27 mouse cellular contexts compared by ENCODE assay signal in genomic region chr12:53145516-53145915, GRCm38 (mm10).
A peak's percentile ranks its signal among the peaks of the same experiment; 100 is the strongest.
DNase-seq lines count a peak whose midpoint lies in the region; ATAC-seq and TF ChIP-seq lines count a peak whose summit lies in the region.
"Had no signal": no experiment of that assay in that cellular context is flagged by ENCODE, and none has a peak within 500 bp of the region (broad histone marks: within the 10 kb centered on the region; RNA-seq: fewer than 3 reads in every experiment).

No protein-coding gene starts in this region.

- TF ChIP-seq CTCF in brain, embryonic 14.5 days (IDR thresholded peaks at IDR 0.05; ENCODE audit: borderline replicate concordance, extremely low read depth, insufficient read depth, insufficient read length), result no peak

- TF ChIP-seq POLR2A in brain, embryonic 14.5 days (IDR thresholded peaks at IDR 0.05; ENCODE audit: borderline replicate concordance, extremely low read depth, insufficient read depth, insufficient read length, poor library complexity, severe bottlenecking), result no peak

- no peak overlapping the region for H3K9ac ChIP-seq in forebrain, embryonic 11.5 days (ENCODE audit: low read length)
- no peak overlapping the region for H3K9ac ChIP-seq in midbrain, embryonic 13.5 days (replicated peaks)
- H3K9ac ChIP-seq in midbrain, embryonic 16.5 days (ENCODE audit: low read depth, low read length), result no peak overlapping the region
- H3K9ac ChIP-seq: forebrain, postnatal 0 days; intestine, embryonic 15.5 days; limb, embryonic 15.5 days; liver, embryonic 13.5 days; stomach, embryonic 15.5 days had no signal

- H3K4me2 ChIP-seq in forebrain, embryonic 11.5 days (ENCODE audit: low read depth, low read length, severe bottlenecking), result no peak overlapping the region
- no peak overlapping the region for H3K4me2 ChIP-seq in midbrain, embryonic 13.5 days (replicated peaks)
- no peak overlapping the region for H3K4me2 ChIP-seq in midbrain, embryonic 16.5 days (ENCODE audit: low read length)
- H3K4me2 ChIP-seq: intestine, embryonic 15.5 days; limb, embryonic 15.5 days; liver, embryonic 13.5 days; stomach, embryonic 15.5 days had no signal

- H3K36me3 ChIP-seq in forebrain, embryonic 10.5 days (replicated peaks), result 0 out of 2 replicates have a peak, but pooled peaks cover 3% of the 10 kb centered on the region
- no peaks in the 10 kb centered on the region for H3K36me3 ChIP-seq in forebrain, embryonic 11.5 days (ENCODE audit: control insufficient read depth, insufficient read depth, low read length)
- peaks cover 29% of the 10 kb centered on the region for H3K36me3 ChIP-seq in midbrain, embryonic 13.5 days
- H3K36me3 ChIP-seq in midbrain, embryonic 16.5 days (ENCODE audit: control insufficient read depth, insufficient read depth, low read length), result peaks cover 9% of the 10 kb centered on the region
- H3K36me3 ChIP-seq: intestine, embryonic 15.5 days; limb, embryonic 10.5 days; limb, embryonic 15.5 days; liver, embryonic 13.5 days; stomach, embryonic 15.5 days had no signal

- 82% methylated on average over 4 of the region's 4 CpGs for WGBS in forebrain, embryonic 10.5 days
- 64% methylated on average over 4 of the region's 4 CpGs for WGBS in forebrain, embryonic 11.5 days
- 71% methylated on average over 4 of the region's 4 CpGs for WGBS in midbrain, embryonic 13.5 days
- 46% methylated on average over 4 of the region's 4 CpGs for WGBS in midbrain, embryonic 16.5 days

- ATAC-seq in forebrain, embryonic 11.5 days (replicated peaks; ENCODE audit: low FRiP score), result no peak
- no peak for ATAC-seq in midbrain, embryonic 13.5 days
- ATAC-seq in midbrain, embryonic 16.5 days, result no peak
- ATAC-seq: forebrain, postnatal 0 days; intestine, embryonic 15.5 days; lung, postnatal 0 days had no signal

- no peak for DNase-seq in forebrain, embryonic 10.5 days (ENCODE audit: extremely low spot score, low spot score)
- DNase-seq in forebrain, embryonic 11.5 days (ENCODE audit: low spot score), result no peak
- DNase-seq in brain, embryonic 14.5 days (ENCODE audit: low read depth), result peak; percentile 66
- DNase-seq in cerebellum, adult 9-10 months, result no peak
- no peak for DNase-seq in left cerebral cortex, adult 18-20 months (ENCODE audit: low spot score in 2 of 2)
- DNase-seq: adrenal gland, postnatal 14 days; B cell, adult 2 months; cerebellum, adult 11-12 months; cerebellum, postnatal 10 days; heart, postnatal 14 days; kidney, adult 8-10 months; layer of hippocampus, postnatal 36 days; liver, embryonic 13.5 days; lung, adult 18-20 months; lung, postnatal 4 days; midbrain, embryonic 14.5 days; right cerebral cortex, postnatal 25 days had no signal

- peak overlapping the region; percentile 5; the same call in 1 of the 2 replicates for H3K27ac ChIP-seq in forebrain, embryonic 10.5 days
- H3K27ac ChIP-seq in forebrain, embryonic 11.5 days (ENCODE audit: low read depth, low read length), result no peak overlapping the region
- H3K27ac ChIP-seq in midbrain, embryonic 13.5 days, result peak overlapping the region; percentile 3; the same call in 1 of the 2 replicates
- no peak overlapping the region for H3K27ac ChIP-seq in midbrain, embryonic 16.5 days (ENCODE audit: low read length)
- H3K27ac ChIP-seq: intestine, embryonic 15.5 days; kidney, postnatal 0 days; limb, embryonic 10.5 days; limb, embryonic 15.5 days; liver, embryonic 13.5 days; stomach, embryonic 15.5 days had no signal

- H3K27me3 ChIP-seq in forebrain, embryonic 10.5 days (ENCODE audit: poor library complexity, severe bottlenecking), result no peaks in the 10 kb centered on the region
- H3K27me3 ChIP-seq in forebrain, embryonic 11.5 days (ENCODE audit: control insufficient read depth, insufficient read depth, low read length), result no peaks in the 10 kb centered on the region
- H3K27me3 ChIP-seq in midbrain, embryonic 13.5 days, result no peaks in the 10 kb centered on the region
- H3K27me3 ChIP-seq in midbrain, embryonic 16.5 days (ENCODE audit: control insufficient read depth, insufficient read depth, low read depth, low read length), result no peaks in the 10 kb centered on the region
- H3K27me3 ChIP-seq: intestine, embryonic 15.5 days; limb, embryonic 15.5 days; liver, embryonic 13.5 days; megakaryocyte, embryonic 14.5 days; stomach, embryonic 15.5 days had no signal

- peaks cover 8% of the 10 kb centered on the region for H3K9me3 ChIP-seq in forebrain, embryonic 10.5 days
- H3K9me3 ChIP-seq in forebrain, embryonic 11.5 days (ENCODE audit: control insufficient read depth, low read length), result no peaks in the 10 kb centered on the region
- no peaks in the 10 kb centered on the region for H3K9me3 ChIP-seq in midbrain, embryonic 13.5 days
- H3K9me3 ChIP-seq in midbrain, embryonic 16.5 days (replicated peaks; ENCODE audit: control insufficient read depth, low read length, poor library complexity, severe bottlenecking), result no peaks in the 10 kb centered on the region
- H3K9me3 ChIP-seq: intestine, embryonic 15.5 days; limb, embryonic 10.5 days; limb, embryonic 15.5 days; liver, embryonic 13.5 days; stomach, embryonic 15.5 days had no signal

- H3K4me1 ChIP-seq in forebrain, embryonic 10.5 days, result peaks cover 13% of the 10 kb centered on the region
- no peaks in the 10 kb centered on the region for H3K4me1 ChIP-seq in forebrain, embryonic 11.5 days (replicated peaks; ENCODE audit: control insufficient read depth, insufficient read depth, low read length)
- peaks cover 30% of the 10 kb centered on the region for H3K4me1 ChIP-seq in midbrain, embryonic 13.5 days (replicated peaks)
- peaks cover 16% of the 10 kb centered on the region for H3K4me1 ChIP-seq in midbrain, embryonic 16.5 days (ENCODE audit: control insufficient read depth, insufficient read depth, low read length)
- H3K4me1 ChIP-seq: liver, embryonic 13.5 days; megakaryocyte, embryonic 14.5 days; stomach, embryonic 15.5 days had no signal

- H3K4me3 ChIP-seq in forebrain, embryonic 10.5 days, result no peak overlapping the region
- no peak overlapping the region for H3K4me3 ChIP-seq in forebrain, embryonic 11.5 days (ENCODE audit: low read depth, low read length)
- H3K4me3 ChIP-seq in midbrain, embryonic 13.5 days (replicated peaks), result no peak overlapping the region
- no peak overlapping the region for H3K4me3 ChIP-seq in midbrain, embryonic 16.5 days (ENCODE audit: low read depth, low read length)
- H3K4me3 ChIP-seq: intestine, embryonic 15.5 days; limb, embryonic 10.5 days; limb, embryonic 15.5 days; liver, embryonic 13.5 days; stomach, embryonic 15.5 days had no signal

Comparison
In these comparisons a context has a peak if more than half of its experiments do, and no peak if none do; other contexts are left out.
1. H3K27ac ChIP-seq: peak in forebrain, embryonic 10.5 days (single experiment) and midbrain, embryonic 13.5 days (single experiment); none in forebrain, embryonic 11.5 days (single experiment) and midbrain, embryonic 16.5 days (single experiment).